Mouse (Mus musculus): ENCODE results near the gene Mus81.

Mus81 gene

GRCm38 (mm10) chr19:5466916-5467500, 21.2 kb downstream of the Mus81 start:
- peak in 1 of 2 experiments; percentile 26 for DNase-seq

- peak in 1 of 2 experiments; percentile 34 for DNase-seq
Measured at GRCm38 (mm10) chr19:5465037-5465436, 23.2 kb downstream of the Mus81 start.

- DNase-seq = peak; percentile 60 to 82
Measured at GRCm38 (mm10) chr19:5463791-5464562, 24.2 kb downstream of the Mus81 start.

- DNase-seq = peak in 1 of 2 experiments; percentile 36
Measured at GRCm38 (mm10) chr19:5463212-5463611, 25.0 kb downstream of the Mus81 start.

GRCm38 (mm10) chr19:5461411-5461810, 26.8 kb downstream of the Mus81 start:
- DNase-seq = no peak

- DNase-seq = peak; percentile 87 to 93
Measured at GRCm38 (mm10) chr19:5460465-5460911, 27.7 kb downstream of the Mus81 start, which contains the start of gene Fibp. Gene Fibp (plus strand): TSS chr19:5460615.

- DNase-seq = no peak
Measured at GRCm38 (mm10) chr19:5459896-5460295, 28.3 kb downstream of the Mus81 start.

GRCm38 (mm10) chr19:5459019-5459418, 29.2 kb downstream of the Mus81 start:
- DNase-seq = peak; percentile 34 to 63

- peak in 1 of 2 experiments; percentile 51 for DNase-seq
Measured at GRCm38 (mm10) chr19:5457746-5458442, 30.3 kb downstream of the Mus81 start, which contains the start of gene Ccdc85b. Gene Ccdc85b (minus strand): TSS chr19:5457894.

- peak; percentile 98 for DNase-seq
Measured at GRCm38 (mm10) chr19:5456922-5457745, 31.1 kb downstream of the Mus81 start.

- DNase-seq = peak; percentile 48 to 78
Measured at GRCm38 (mm10) chr19:5456241-5456921, 31.8 kb downstream of the Mus81 start.

GRCm38 (mm10) chr19:5455568-5455967, 32.6 kb downstream of the Mus81 start:
- peak in 1 of 2 experiments; percentile 37 for DNase-seq

GRCm38 (mm10) chr19:5455037-5455436, 33.2 kb downstream of the Mus81 start:
- DNase-seq = peak in 1 of 2 experiments; percentile 33

GRCm38 (mm10) chr19:5451766-5452165, 36.4 kb downstream of the Mus81 start:
- no peak for DNase-seq

GRCm38 (mm10) chr19:5449673-5450072, 38.5 kb downstream of the Mus81 start:
- no peak for DNase-seq

- peak in 1 of 2 experiments; percentile 42 for DNase-seq
Measured at GRCm38 (mm10) chr19:5448354-5449150, 39.6 kb downstream of the Mus81 start.

- peak; percentile 67 to 82 for DNase-seq
Measured at GRCm38 (mm10) chr19:5447515-5448353, 40.5 kb downstream of the Mus81 start, which contains the start of gene Fosl1. Gene Fosl1 (plus strand): TSS chr19:5447547.

- DNase-seq = no peak
Measured at GRCm38 (mm10) chr19:5445747-5446146, 42.5 kb downstream of the Mus81 start.

GRCm38 (mm10) chr19:5444954-5445353, 43.2 kb downstream of the Mus81 start:
- DNase-seq = peak; percentile 44 to 71
